ENCODE assay signal across 28 mouse cellular contexts in genomic region chr2:61245526-61245925, GRCm38 (mm10).
"Had no signal": no experiment of that assay in that cellular context is flagged by ENCODE, and none has a peak within 500 bp of the region (broad histone marks: within the 10 kb centered on the region; RNA-seq: fewer than 3 reads in every experiment).

No protein-coding gene starts in this region.

- H3K4me2 ChIP-seq: embryonic facial prominence, embryonic 12.5 days; embryonic facial prominence, embryonic 13.5 days; embryonic facial prominence, embryonic 15.5 days; forebrain, embryonic 12.5 days; forebrain, embryonic 13.5 days; forebrain, embryonic 15.5 days had no signal

- H3K36me3 ChIP-seq: embryonic facial prominence, embryonic 12.5 days; embryonic facial prominence, embryonic 13.5 days; embryonic facial prominence, embryonic 15.5 days; forebrain, embryonic 10.5 days; forebrain, embryonic 12.5 days; forebrain, embryonic 15.5 days had no signal

- H3K4me3 ChIP-seq: embryonic facial prominence, embryonic 12.5 days; embryonic facial prominence, embryonic 13.5 days; embryonic facial prominence, embryonic 15.5 days; erythroblast, embryonic 14.5 days; forebrain, embryonic 10.5 days; forebrain, embryonic 12.5 days; forebrain, embryonic 13.5 days; forebrain, embryonic 15.5 days; gastrocnemius, adult 2 months; heart, adult 2 months had no signal

- H3K9me3 ChIP-seq: embryonic facial prominence, embryonic 12.5 days; embryonic facial prominence, embryonic 13.5 days; embryonic facial prominence, embryonic 15.5 days; forebrain, embryonic 10.5 days; forebrain, embryonic 12.5 days; forebrain, embryonic 13.5 days; forebrain, embryonic 15.5 days had no signal

- DNase-seq: cerebellum, adult 18-20 months; cerebellum, adult 2 months; cerebellum, adult 8-10 months; cerebellum, adult 9-10 months; cerebellum, adult 9-11 months; cerebellum, postnatal 10 days; cerebellum, postnatal 14 days; cerebellum, postnatal 25 days; cerebellum, postnatal 36 days; embryo, embryonic 11 days; forebrain, postnatal 0 days; gastrocnemius, adult 2 months; gastrocnemius, postnatal 10 days; gastrocnemius, postnatal 14 days; gastrocnemius, postnatal 25 days; gastrocnemius, postnatal 36 days; heart, adult 11 months; heart, adult 18-20 months; heart, adult 2 months had no signal

- H3K4me1 ChIP-seq: forebrain, embryonic 15.5 days had no signal

- H3K27ac ChIP-seq: embryonic facial prominence, embryonic 12.5 days; embryonic facial prominence, embryonic 13.5 days; embryonic facial prominence, embryonic 15.5 days; forebrain, embryonic 10.5 days; forebrain, embryonic 12.5 days; forebrain, embryonic 13.5 days; forebrain, embryonic 15.5 days; gastrocnemius, adult 2 months; heart, adult 2 months had no signal

- H3K27me3 ChIP-seq: embryonic facial prominence, embryonic 12.5 days; embryonic facial prominence, embryonic 13.5 days; embryonic facial prominence, embryonic 15.5 days; forebrain, embryonic 15.5 days had no signal

- H3K9ac ChIP-seq: embryonic facial prominence, embryonic 12.5 days; embryonic facial prominence, embryonic 13.5 days; embryonic facial prominence, embryonic 15.5 days; forebrain, embryonic 12.5 days; forebrain, embryonic 13.5 days; forebrain, embryonic 15.5 days; forebrain, postnatal 0 days had no signal

- ATAC-seq: forebrain, embryonic 13.5 days; forebrain, embryonic 14.5 days; forebrain, embryonic 15.5 days; forebrain, postnatal 0 days had no signal
